Mouse (Mus musculus) spleen, adult 2 months (tissue): ENCODE measurements around the gene Smim15.

Experiments
- CTCF ChIP-seq: fragments of 200-500 bp; IDR thresholded peaks from 2 replicates; pipeline ENCODE4 v1.5.1; 2011; ENCODE audit warnings: mild to moderate bottlenecking, inconsistent platforms; ENCODE audit not compliant: insufficient read depth, insufficient read length, insufficient replicate concordance; ENCODE audit errors: extremely low read depth
- POLR2A ChIP-seq: fragments of 200-500 bp; IDR thresholded peaks from 2 replicates; pipeline ENCODE4 v1.6.1; 2011; ENCODE audit warnings: low read depth, low read length, inconsistent platforms

DNA sequence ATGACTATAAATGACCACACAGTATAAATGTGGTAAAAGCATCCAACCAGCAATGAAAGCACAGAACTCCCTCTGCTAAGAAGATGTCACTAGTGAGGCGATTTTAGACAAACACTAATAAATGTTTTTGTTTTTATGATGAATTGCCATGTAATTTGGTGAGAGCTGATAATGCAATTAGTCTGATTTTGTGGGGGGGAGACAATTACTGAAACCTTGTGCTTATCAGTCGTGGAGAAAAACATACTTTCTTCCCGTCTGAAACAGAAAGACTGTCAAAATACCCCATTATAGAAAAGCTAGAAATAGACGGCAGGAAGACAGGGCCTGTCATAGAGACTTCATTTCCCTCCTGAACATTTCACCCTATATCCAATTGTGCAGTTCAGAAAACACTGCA lies 24.9 kb downstream of the Smim15 start:
- no peak for TF ChIP-seq CTCF
- no peak for TF ChIP-seq POLR2A
